Mouse (Mus musculus) kidney, adult 11 months (tissue): ENCODE data around the gene Ankle1.

Experiments
- DNase-seq: peaks from one replicate; pipeline ENCODE4 v3.0.0; 2022

Ankle1 gene

DNA sequence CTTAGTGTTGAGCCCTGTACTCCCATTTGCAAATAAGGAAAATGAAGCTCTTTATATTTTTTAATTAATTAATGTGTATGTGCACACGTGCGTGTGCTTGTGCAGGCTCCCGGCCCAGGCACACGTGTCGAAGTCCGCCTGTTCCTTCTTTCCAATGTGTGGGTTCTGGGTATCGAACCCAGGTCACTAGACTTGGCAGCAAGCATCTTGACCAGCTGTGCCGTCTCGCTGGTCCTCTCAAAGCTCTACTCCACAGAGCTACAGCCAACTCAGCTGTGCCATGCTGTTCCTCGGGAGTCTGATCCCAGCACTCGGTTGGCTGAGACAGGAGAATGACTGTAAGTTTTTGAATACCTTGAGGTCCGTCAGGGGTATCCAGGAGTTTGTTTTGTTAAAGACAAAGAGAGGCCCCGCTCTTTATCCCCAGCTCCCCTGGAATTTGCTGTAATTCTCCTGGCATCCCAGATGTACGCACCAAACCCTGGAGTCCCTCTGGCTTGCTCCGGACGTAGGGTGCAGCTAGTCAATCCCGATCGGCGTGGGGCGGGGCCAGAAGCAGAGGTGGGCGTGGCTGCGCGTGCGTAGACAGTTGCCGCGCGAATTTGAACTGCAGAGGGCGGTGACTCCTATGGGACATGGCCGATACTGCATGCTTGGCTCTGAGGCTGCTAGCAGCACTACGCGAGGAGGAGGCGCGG is at the start of gene Ankle1:
Gene Ankle1 (plus strand): TSS at position 610 of the 698 bp plus-strand sequence.
- peak; percentile 94 for DNase-seq

DNA sequence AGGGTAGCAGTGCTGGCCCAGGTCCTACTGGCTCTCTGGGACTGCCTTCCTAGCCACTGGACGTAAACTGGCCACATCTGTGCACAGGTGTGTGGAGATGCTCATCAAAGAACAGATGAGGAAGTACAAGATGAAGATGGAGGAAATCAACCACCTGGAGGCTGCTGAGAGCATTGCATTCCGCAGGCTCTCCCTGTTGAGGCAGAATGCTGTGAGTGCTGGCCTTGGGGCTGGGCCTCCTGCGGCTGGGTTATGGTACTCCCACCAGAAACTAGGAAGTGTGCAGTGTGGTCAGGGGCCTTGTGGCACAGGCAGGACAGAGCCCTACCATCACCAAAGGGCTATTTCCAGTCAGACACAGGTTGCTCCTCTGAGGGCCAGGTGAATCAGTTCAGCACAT is 47.8 kb upstream of the Ankle1 start:
- DNase-seq = no peak

DNA sequence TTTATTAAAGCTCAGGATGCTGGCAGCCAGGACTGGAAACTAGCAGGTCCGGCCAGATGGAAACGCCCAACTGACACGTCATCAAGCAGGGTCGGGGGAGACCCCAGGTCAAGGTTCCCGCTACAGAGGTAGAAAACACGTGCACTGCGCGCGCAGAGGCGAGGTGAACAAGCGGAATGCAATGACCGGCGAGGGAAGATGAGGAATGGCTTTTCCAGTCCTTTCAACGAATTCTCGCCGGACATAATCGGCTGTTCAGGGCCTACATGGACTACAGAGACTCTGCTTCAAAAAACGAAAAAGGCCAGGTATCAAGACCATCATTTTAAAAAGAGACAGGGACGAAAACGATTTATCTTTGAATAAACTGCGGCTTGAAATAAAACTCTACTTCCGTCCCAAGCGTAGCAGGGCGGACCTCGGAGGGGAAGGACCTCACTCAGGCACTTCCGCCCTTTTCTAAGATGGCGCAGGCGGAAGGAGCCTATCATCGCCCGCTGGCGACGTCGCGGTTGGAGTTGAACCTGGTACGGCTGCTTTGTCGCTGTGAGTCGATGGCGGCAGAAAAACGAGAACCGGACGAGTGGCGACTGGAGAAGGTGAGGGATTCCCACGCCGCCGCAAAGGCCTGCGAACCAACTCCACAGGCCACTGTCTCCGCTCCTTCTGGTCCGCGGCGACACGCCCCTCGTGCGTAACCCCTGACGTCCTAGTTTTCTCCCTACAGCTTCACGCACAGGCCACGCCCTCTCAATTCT is 38.9 kb upstream of the Ankle1 start, which contains the start of gene Use1:
Gene Use1 (plus strand): TSS at position 78 of the 758 bp plus-strand sequence.
- peak; percentile 96 for DNase-seq

DNA sequence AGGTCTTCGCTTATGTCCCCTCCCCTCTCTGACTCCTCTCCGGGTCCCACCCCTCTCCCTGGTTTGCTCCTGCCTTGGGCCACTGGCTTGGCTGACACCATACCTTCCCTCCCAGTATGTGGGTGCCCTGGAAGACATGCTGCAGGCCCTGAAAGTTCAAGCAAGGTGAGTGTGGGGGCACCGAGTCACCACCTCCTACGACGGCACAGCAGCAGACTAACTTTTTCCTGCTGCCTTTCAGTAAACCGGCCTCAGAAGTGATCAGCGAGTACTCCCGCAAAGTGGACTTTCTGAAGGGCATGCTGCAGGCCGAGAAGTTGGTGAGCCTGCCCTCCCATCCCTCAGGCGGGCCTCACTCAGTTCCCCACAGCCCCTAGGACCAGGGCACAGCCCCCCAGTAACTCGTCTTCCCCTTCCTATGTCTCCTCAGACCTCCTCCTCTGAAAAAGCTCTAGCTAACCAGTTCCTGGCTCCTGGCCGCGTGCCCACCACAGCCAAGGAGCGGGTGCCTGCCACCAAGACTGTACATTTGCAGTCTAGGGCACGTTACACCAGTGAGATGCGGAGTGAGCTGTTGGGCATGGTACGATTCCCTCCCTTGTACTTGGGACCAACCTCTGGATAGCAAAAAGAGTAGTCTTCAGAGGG is 38.2 kb upstream of the Ankle1 start:
- DNase-seq = no peak

DNA sequence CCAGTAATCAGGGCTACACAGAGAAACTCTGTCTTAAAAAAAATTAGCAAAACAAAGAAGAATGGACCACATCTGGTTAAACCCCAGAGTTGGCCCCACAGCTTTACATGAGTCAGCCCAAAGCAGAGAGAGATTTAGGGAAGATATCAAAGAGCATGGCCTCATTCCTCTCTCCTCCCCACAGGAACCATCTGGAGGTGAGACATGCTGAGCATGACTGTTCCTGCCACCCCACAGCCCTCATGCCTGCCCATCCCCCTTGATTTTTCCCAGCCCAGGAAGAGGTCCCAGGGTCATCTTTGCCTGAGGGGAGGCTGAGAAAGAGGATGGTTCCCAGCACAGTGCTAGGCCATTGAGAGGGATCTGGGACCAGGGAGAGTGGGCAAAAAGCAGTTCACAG is 37.4 kb upstream of the Ankle1 start:
- no peak for DNase-seq

DNA sequence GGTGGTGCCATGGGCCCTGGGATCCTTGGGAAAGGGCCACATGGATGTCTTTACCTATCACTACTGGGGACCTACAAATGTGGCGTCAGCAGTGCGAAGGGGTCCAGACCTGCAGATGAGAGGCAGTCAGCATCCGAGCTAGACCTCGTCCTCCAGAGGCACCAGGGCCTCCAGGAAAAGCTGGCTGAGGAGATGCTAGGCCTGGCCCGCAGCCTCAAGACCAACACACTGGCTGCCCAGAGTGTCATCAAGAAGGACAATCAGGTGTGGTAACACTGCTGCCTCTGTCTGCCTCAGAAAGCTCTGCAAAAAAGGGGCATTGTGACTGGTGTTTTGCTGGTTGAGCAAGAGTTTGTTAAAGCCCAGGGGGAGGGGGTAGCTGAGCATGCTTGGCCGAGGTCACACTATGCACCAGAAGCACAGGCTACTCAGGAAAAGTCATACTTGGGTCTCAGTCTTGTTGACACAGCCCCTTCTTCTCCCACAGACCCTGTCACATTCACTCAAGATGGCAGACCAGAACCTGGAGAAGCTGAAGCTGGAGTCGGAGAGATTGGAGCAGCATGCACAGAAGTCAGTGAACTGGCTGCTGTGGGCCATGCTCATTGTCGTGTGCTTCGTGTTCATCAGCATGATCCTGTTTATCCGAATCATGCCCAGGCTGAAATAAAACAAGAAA is 36.6 kb upstream of the Ankle1 start:
- DNase-seq = peak; percentile 12

DNA sequence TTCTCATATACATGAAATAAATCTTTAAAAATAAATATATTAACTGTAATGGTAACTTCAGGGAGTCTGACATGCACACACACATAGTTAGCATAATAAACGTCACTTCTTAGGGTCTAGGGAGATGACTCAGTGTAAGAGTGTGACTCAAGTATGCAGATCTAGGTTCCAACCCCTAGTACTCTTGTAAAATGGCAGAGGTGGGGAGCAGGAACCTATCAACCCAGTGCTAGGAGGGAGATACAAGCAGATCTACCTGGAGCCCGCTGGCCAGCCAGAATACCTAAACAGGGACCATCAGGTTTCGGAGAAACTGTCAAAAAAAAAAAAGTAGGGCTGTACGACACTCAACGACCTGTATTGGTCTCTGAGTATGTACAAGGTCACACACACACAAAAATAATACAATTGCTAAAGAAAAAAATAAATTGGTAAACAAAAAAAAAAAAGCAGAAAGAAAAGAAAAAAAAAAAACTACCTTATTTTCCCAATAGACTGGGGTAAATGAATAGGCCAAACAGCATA is 35.0 kb upstream of the Ankle1 start:
- DNase-seq = peak; percentile 21

DNA sequence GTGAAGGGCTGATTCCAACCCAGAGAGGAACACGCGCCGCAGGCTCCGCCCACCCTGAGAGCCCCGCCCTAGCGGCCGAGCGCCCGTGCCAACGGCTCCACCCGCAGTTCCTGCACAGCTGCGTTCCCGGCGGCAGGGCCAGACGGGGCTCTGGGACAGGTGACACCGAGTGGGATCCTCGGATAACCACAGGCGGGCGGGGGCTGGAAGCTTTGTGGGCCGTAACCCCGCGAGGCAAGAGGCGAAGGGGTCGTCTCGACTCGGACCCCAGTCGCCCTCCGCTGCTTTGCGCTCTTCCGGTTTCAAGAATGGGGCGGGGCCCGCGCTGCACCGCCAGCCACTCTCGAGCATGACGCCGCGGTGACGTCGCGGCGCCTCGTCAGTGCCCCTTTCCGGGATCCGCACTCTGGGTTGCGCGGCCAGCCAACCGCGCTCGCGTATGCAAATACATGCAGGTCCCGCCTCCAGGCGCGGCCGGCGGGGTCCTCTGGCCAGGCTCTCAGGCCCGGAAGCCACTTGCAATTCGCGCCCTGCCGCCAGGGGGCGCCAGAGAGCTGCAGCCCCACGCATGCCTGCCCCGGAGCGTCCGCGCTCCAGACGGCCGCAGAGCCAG is 34.5 kb upstream of the Ankle1 start, which contains the start of gene Ocel1:
Gene Ocel1 (plus strand): TSS at position 63 of the 613 bp plus-strand sequence.
- DNase-seq = peak; percentile 99

DNA sequence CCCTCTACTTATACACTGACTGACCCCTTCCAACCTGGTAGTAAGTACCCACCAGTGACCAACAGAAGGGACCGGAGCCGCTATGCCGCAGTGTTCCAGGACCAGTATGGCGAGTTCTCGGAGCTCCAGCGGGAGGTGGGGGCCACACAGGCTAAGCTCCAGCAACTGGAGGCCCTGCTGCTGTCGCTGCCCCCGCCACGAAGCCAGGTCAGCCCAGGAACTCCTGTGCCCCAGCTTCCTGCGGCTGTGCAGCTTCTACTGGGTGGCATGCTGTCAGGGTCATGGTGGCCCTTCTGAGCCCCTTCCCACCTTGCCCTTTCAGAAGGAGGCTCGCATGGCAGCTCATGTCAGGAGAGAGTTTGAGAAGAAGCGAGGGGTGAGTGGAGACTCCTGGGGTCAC is 33.4 kb upstream of the Ankle1 start:
- peak; percentile 24 for DNase-seq

DNA sequence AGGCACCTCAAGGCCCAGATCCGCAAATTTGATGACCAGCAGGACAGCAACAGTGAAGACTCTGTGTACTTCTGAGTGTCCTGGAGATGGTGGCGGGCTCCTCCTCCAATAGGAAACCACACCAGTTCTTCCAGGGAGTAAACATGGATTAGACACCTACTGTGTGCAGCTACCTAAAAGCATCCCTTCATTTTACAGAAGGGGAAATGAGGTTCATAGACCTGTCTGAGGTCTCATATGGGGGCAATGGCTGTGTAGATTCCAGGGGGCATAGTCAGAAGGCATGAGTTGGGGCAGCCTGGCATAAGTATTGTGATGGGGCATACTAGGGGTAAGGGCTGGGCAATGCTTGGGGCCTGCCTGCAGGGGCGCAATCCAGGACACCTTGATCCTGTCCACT is 32.8 kb upstream of the Ankle1 start:
- no peak for DNase-seq

DNA sequence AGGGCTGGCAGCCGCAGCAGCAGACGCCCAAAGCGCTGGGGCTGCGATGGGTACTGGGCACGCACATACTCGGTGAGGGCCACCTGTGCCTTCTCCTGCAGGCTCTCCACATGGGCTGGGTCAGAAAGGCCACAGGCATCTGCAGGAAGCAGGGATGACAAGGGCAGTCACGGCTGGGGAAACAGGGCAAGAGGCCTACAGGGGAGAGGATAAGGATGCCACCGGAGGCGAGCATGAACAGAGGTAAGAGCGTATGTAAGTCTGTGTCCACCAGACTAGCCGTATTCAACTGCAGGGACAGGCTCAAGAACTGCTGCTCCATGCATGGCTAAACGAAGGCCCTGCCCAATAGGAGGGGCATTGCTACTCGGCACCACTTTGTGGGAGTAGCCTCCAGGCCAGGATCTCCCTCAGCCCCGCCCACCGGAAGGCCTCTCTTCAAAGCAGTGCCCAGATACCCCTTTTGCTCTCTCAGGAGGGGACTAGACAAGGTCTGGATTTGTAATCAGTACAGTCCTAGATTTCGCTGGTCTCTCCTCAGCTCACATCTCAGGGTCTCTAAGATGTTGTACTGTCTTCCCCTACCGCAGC is 31.1 kb upstream of the Ankle1 start:
- DNase-seq = peak; percentile 65

DNA sequence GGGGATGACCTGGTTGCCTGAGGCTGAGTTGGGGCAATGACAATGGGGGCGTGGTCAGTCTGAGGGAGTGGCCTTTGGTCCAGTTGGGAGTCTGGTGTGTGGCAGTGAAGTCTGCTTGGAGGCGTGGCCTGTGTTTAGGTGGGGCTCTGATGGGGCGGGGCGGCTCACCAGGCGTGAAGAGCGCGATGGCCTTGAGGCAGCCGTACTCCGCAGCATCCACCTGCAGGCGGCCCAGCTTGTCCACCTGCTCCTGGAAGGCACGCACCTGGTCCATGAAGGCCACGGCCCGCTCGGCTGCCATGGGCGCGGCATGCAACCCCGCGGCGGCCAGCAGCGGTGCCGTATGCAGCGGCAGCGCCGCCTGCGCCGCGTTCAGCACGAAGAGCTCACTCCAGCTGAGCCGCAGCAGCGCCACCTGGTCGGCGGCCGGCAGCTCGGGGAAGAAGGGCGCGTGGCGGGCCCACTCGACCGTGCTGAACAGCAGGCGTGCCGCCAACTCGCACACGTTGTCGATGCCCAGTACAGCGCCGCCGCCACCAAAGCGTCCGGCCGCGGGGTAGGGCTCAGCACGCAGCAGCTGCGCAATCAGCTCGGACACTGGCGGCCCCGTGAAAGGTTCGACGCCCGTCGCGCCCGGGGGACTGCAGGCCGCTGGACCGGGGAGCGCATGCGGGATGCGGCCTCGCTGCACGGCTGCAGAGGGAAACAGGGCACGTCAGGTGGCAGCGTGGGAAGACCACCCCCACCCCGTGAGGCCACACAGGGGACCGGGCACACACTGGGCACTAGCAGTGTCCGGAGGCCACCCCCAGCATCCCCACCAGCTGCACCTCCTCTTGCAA is 30.0 kb upstream of the Ankle1 start:
- DNase-seq = peak; percentile 95

DNA sequence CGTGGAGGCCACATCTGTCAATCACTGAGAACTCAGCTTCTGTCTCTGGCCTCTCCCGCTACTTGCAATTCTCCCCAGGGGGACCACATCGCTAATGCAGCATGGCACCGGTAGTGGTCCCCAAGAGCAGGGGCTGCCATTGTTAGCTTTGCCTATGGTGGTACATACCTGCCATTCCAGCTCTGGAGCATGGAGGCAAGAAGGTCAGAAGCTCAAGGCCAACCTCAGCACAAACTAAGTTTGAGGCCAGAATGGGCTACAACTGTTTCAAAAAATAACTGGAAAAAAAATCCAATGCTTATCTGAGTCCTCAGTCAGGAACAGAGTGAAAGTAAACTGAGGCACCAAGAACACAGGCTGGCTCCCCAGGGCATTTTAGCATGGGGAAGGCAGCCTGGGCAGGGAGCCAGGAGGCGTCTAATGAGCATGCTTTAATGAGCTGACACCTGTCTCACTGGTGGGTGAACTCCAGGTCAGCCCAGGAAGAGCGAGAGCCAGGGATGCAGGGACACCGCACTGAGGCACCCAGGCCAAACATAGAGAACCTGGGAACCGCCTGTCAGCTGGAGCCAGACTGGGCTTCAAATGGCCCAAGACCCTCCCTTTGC is 29.3 kb upstream of the Ankle1 start:
- DNase-seq = peak; percentile 50

DNA sequence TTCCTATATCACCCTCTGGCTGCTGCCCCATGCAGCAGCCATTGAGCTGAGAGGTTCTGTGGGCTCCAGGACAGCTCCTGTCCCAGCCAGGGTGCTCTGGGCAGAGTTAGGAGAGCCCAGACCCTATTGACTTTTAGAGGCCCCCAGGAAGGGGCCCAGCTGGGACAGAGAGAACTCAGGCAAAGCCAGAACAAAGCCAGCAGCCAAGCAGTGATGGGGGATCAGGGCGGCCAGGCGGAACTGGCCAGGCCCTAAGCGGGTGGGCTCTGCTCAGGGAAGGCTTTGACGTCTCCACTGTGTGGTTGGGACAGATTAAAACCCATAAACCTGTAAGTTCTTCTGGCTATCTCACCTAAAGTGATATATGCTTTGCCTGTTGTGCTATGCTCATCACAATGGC is 26.8 kb upstream of the Ankle1 start:
- DNase-seq = no peak

DNA sequence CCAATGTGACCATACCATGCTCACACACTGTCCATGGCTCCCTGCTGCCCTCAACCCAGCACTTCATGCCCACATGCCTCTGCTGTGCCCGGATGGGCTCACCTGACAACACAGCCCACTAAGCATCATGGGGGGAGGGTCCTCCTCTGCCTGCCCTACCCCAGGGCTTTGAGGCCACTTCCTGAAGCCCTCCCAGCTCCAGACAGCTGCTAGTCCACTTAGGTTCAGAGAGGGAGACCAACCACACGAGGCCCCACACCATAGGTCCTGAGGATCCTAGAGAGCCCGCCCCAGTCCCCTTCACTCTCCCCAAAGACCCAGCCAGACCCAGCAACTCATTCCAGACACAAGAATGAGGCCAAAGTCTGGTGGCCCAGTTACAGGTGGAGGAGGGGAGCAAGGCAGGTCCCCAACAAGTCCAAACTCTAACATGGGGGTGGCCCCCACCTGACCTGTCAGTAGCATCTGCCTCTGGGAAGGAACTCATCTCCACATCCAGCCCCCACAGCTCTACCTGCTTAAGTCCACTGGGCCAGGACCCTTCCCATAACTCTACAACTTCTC is 26.2 kb upstream of the Ankle1 start:
- peak; percentile 67 for DNase-seq

DNA sequence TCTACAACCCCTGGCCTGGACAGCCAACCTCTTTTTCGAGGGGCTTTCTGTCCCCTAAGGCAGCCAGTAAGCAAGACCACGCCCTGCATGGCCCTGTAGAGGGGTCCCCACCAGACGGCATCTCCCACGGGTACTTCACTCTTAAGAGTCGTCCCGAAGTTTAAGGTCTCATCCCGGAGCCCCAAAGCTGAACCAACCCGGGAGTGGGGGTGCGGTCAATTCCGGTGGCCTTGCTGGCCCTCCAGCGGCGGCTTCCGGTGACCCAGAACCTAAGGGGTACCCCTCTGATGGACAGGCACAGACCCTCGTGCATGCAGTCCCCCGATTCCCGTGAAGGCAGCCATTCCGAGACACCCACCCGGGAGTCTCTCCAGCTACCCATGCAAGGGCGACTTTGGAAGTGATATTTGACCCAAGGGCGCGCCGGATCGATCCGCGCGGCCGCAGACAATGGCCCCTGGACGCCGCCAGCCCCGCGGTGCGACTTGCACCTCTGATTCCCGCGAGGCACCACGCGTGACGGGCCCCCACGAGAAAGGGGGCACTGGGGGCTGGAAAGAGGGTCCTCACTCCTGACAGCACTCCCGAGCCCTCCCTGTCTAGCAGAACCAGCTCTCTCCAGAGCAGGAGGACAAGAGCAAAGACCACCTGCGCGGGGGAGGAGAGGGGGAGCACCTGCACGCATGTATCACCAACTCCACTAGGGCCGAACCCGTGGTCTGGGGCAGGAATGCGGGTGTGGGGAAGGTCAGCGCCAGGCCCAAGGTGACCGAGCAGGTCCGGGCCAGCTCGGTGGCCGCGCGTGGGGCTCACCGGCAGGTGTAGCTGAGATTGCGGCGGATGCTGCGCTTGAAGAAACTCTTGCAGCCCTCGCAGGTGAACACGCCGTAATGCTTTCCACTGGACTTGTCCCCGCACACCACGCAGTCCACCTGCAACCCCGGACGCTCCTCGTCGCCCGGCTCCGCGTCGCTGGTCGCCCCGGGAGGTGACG is 25.3 kb upstream of the Ankle1 start:
- peak; percentile 62 for DNase-seq

DNA sequence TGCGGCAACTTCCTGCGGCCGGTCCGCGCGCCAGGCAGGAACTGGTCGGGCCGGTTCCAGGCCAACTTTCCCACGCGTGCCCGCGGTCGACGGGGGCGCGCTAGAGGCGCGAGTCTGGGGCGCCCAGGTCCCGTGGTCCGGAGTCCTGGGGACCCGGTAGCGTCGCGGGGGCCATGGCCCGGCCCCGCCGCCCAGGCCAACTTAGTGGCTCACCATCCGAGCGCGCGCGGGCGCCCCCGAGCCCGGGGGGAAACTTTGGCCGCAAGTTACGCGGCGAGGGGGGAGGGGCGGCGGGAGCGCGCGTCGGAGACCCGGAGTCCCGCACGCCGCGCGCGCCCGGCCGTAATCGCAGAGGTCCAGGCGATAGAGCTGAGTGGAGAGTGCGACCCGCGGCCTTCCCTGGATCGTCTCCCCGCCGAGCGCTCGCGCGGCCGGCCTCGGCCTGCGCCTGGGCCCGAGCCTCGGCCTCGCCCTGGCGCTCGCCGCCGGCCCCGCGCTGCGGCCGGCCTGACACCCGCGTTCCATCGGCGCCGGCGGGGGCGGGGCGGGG is 24.3 kb upstream of the Ankle1 start, which contains the start of gene Nr2f6:
Gene Nr2f6 (minus strand): TSS at position 540 of the 550 bp plus-strand sequence.
- peak; percentile 78 for DNase-seq
